Mouse (Mus musculus): Measurements from ENCODE around the gene 2410004B18Rik.

- no peak for TF ChIP-seq CTCF (IDR thresholded peaks at IDR 0.05; ENCODE audit: low read depth)
- no peak for TF ChIP-seq EP300 (IDR thresholded peaks at IDR 0.05; ENCODE audit: low read depth)
Observed at GRCm38 (mm10) chr3:145897749-145898148, 40.1 kb upstream of the 2410004B18Rik start.

Measured in liver, postnatal 0 days (tissue).